Mouse (Mus musculus): ENCODE measurements around the gene Tmem131.

Gene Tmem131

GRCm38 (mm10) chr1:36943653-36944052 lies at the start of gene Tmem131:
Gene Tmem131, minus strand, starts transcription at chr1:36943666.
- no peak for DNase-seq (ENCODE audit: low spot score)

GRCm38 (mm10) chr1:36988561-36988960 lies 45.1 kb upstream of the Tmem131 start:
- DNase-seq (ENCODE audit: low spot score), result no peak

GRCm38 (mm10) chr1:36988161-36988560 lies 44.7 kb upstream of the Tmem131 start:
- no peak for DNase-seq (ENCODE audit: low spot score)

- no peak for DNase-seq (ENCODE audit: low spot score)
Observed at GRCm38 (mm10) chr1:36987172-36988148, 44.0 kb upstream of the Tmem131 start.

GRCm38 (mm10) chr1:36986396-36987160 lies 43.1 kb upstream of the Tmem131 start:
- DNase-seq (ENCODE audit: low spot score), result no peak

- DNase-seq (ENCODE audit: low spot score), result no peak
Observed at GRCm38 (mm10) chr1:36985896-36986295, 42.4 kb upstream of the Tmem131 start.

GRCm38 (mm10) chr1:36984406-36984805 lies 40.9 kb upstream of the Tmem131 start:
- DNase-seq (ENCODE audit: low spot score), result no peak

- no peak for DNase-seq (ENCODE audit: low spot score)
Observed at GRCm38 (mm10) chr1:36983754-36984153, 40.3 kb upstream of the Tmem131 start.

GRCm38 (mm10) chr1:36982191-36982961 lies 38.9 kb upstream of the Tmem131 start:
- DNase-seq (ENCODE audit: low spot score), result no peak

- no peak for DNase-seq (ENCODE audit: low spot score)
Observed at GRCm38 (mm10) chr1:36976770-36977169, 33.3 kb upstream of the Tmem131 start.

- no peak for DNase-seq (ENCODE audit: low spot score)
Observed at GRCm38 (mm10) chr1:36970918-36971617, 27.6 kb upstream of the Tmem131 start.

GRCm38 (mm10) chr1:36965831-36966230 lies 22.4 kb upstream of the Tmem131 start:
- no peak for DNase-seq (ENCODE audit: low spot score)

GRCm38 (mm10) chr1:36962379-36963176 lies 19.1 kb upstream of the Tmem131 start:
- DNase-seq (ENCODE audit: low spot score), result no peak

GRCm38 (mm10) chr1:36960509-36961222 lies 17.2 kb upstream of the Tmem131 start:
- no peak for DNase-seq (ENCODE audit: low spot score)

- DNase-seq (ENCODE audit: low spot score), result peak; percentile 50
Observed at GRCm38 (mm10) chr1:36949591-36950184, 6.2 kb upstream of the Tmem131 start.

GRCm38 (mm10) chr1:36947448-36947847 lies 4.0 kb upstream of the Tmem131 start:
- DNase-seq (ENCODE audit: low spot score), result no peak

- no peak for DNase-seq (ENCODE audit: low spot score)
Observed at GRCm38 (mm10) chr1:36940381-36940762, 3.1 kb downstream of the Tmem131 start.

- peak; percentile 88 for DNase-seq (ENCODE audit: low spot score)
Observed at GRCm38 (mm10) chr1:36939506-36940380, 3.7 kb downstream of the Tmem131 start.

Measured in ovary, adult 18-20 months (tissue).